Mouse (Mus musculus) megakaryocyte, embryonic 14.5 days (primary cell): ENCODE measurements around the gene Smco1. TPM values are rescaled to one million over a fixed set of nuclear protein-coding genes. Genes with fewer than 3 reads are reported as not detected.

ENCODE experiments used
- H3K27me3 ChIP-seq: replicated peaks from 2 replicates; pipeline ENCODE3; 2012; ENCODE audit warnings: inconsistent platforms
- H3K36me3 ChIP-seq: replicated peaks from 2 replicates; pipeline ENCODE3; 2012; ENCODE audit warnings: low read length, inconsistent platforms, mixed read lengths
- H3K4me1 ChIP-seq: 2 replicates; pipeline ENCODE4 v1.6.1; 2012; ENCODE audit warnings: inconsistent platforms
- H3K4me3 ChIP-seq: replicated peaks from 2 replicates; pipeline ENCODE3; 2012; ENCODE audit warnings: moderate library complexity, mild to moderate bottlenecking, inconsistent platforms
- H3K9me3 ChIP-seq: 2 replicates; pipeline ENCODE4 v1.6.1; 2012; ENCODE audit warnings: inconsistent platforms
- FLI1 ChIP-seq: IDR thresholded peaks from 2 replicates; pipeline ENCODE4 v1.6.1; 2012; ENCODE audit warnings: low read length, inconsistent platforms, mixed read lengths
- GATA1 ChIP-seq: IDR thresholded peaks from 3 replicates; pipeline ENCODE4 v1.6.1; 2012; ENCODE audit warnings: mixed read lengths, low read length, inconsistent platforms, borderline replicate concordance
- polyA plus RNA-seq: library from polyadenylated mRNA; stranded (reverse); fragments of >175 nt; gene quantifications from 2 replicates; pipeline ENCODE4 v1.2.3, GENCODE M21; 2012; ENCODE audit warnings: low replicate concordance; ENCODE audit not compliant: insufficient read depth

The Smco1 gene
- polyA plus RNA-seq, 1 experiment = not detected

DNA sequence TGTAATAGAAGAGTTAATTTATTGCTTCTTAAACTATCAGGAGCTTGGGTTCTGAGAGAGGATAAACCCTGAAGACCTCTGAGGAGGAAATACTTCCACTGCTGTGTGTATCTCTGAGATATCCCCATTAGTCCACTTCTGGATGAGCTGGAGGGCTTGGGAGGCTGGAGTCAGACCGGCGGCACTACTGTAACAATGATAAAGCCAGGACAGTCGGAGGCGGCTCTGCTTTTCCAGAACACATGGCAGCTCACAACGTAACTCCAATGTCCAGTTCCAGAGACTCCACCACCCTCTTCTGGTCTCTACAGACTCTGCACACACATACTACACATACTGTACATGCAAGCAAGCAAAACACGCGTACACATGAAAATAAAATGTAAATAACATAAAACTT lies 32.6 kb downstream of the Smco1 start:
- Histone ChIP-seq H3K4me3 (no peak overlapping the region), H3K36me3 (peaks cover 29% of the 10 kb centered on the region), H3K27me3 (no peaks in the 10 kb centered on the region), H3K9me3 (no peaks in the 10 kb centered on the region), H3K4me1 (peaks cover 5% of the 10 kb centered on the region; the same call in 1 of the 2 replicates)
- TF ChIP-seq GATA1 (no peak), FLI1 (no peak)

DNA sequence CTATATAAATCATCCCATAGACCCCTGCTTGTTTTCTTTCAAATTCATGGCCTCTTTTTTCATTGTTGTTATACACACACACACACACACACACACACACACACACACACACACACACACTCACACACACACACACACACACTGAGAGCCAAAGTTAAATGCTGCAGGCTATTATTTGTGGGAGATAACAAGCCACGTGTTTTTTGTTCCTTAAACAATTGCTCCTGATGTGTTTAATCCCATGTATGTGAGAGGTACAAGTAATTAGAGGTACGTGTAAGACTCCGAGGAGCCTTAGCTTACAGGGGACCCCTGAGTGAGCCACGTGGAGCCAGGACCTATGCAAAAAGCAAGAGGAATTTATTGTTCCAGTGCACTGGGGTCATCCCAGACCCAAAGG lies 40.7 kb downstream of the Smco1 start:
- Histone ChIP-seq H3K36me3 (no peaks in the 10 kb centered on the region), H3K4me3 (no peak overlapping the region), H3K9me3 (no peaks in the 10 kb centered on the region), H3K27me3 (no peaks in the 10 kb centered on the region), H3K4me1 (peaks cover 4% of the 10 kb centered on the region)
- no peak for TF ChIP-seq GATA1
- no peak for TF ChIP-seq FLI1

DNA sequence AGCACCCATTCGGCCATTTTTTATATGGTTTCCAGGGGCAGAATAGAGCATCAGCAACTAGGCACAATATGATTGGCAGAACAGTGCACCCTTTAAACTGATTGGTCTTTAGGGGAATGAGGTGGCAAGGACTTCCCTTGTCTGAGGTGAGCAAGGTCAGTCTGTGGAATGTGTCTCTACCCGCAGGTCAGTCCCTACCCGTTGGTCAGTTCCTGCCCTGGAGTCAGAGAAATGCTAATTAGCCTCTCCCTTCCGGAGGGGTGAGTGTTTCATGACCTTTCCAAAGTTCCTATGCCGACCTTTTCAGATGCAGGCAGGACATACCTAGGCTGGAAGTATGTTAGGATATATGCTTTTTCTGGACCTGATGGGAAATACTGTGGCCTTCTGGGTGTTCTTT lies 41.1 kb downstream of the Smco1 start:
- no peaks in the 10 kb centered on the region for H3K27me3 ChIP-seq
- H3K4me1 ChIP-seq = peaks cover 4% of the 10 kb centered on the region
- no peaks in the 10 kb centered on the region for H3K36me3 ChIP-seq
- TF ChIP-seq FLI1 (no peak), GATA1 (no peak)
- H3K9me3 ChIP-seq = no peaks in the 10 kb centered on the region
- H3K4me3 ChIP-seq = no peak overlapping the region

DNA sequence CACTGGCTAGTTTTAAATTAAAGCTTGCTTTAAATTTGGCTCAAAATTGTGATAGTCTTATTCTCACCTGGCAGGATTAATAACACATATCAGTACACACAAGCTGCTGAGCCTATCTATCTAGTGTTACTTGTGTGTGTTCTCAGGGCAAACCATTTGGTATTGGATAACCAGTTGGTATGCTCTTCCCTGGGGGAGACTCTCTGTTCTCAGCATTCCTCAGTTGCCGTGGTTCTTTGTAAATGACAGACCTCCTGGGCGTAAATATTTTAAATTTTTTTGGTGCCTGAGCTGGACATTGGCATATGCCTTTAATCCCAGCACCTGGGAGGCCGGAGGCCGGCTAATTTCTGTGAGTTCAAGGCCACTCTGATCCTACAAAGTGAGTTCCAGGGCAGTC lies 41.6 kb downstream of the Smco1 start:
- TF ChIP-seq FLI1 = no peak
- no peak for TF ChIP-seq GATA1
- Histone ChIP-seq H3K27me3 (no peaks in the 10 kb centered on the region), H3K4me3 (no peak overlapping the region), H3K36me3 (no peaks in the 10 kb centered on the region), H3K4me1 (peaks cover 4% of the 10 kb centered on the region), H3K9me3 (peaks cover 1% of the 10 kb centered on the region)

DNA sequence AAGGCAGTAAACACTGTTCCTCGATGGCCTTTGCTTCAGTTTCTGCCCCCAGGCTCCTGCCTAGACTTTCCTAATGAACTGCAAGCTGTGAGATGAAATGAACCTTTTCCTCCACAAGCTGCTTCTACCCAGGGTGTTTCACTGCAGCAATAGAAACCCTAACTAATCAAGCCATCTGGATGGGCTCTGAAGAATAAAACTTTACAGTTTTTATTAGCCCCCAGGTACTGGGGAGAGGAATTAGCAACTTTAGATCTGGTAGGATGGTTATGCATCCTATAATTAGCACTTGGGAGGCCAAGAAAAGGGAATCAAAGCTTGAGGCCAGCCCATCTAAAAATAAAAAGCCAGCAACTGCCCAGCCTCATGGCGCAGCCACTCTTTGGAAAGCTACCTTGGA lies 45.3 kb downstream of the Smco1 start:
- TF ChIP-seq FLI1 (no peak), GATA1 (no peak)
- Histone ChIP-seq H3K9me3 (peaks cover 18% of the 10 kb centered on the region), H3K4me1 (no peaks in the 10 kb centered on the region), H3K27me3 (no peaks in the 10 kb centered on the region), H3K36me3 (no peaks in the 10 kb centered on the region), H3K4me3 (no peak overlapping the region)

DNA sequence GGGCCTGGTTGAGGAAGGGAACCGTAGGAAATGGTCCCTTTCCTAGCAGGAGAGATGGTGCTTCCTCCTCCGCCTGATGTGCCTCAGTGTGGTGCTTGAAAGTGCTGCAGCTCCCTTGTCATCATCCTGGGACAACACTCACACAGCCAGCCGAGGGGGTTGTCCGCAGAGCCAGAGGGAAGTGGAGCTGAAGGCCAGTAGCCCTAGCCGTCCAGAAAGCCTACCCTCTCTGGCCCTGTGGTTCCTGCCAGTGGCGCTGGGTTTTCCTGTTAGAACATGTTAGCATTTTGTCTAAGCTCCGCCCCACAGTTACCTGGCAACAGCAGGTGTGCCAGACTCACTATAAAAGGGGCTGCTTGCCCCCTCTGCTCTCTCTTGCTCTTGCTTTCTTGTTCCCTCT lies 52.7 kb downstream of the Smco1 start:
- TF ChIP-seq GATA1 = no peak
- no peak for TF ChIP-seq FLI1
- Histone ChIP-seq H3K27me3 (peaks cover 1% of the 10 kb centered on the region), H3K36me3 (no peaks in the 10 kb centered on the region), H3K9me3 (peaks cover 10% of the 10 kb centered on the region), H3K4me1 (peaks cover 9% of the 10 kb centered on the region), H3K4me3 (peak overlapping the region; percentile 70)

Other genes starting within 250 kb of the Smco1 start
- gene Pak2, start 192.1 kb upstream of the Smco1 start, polyA plus RNA-seq = 16.0 and 24.5 TPM in 2 replicates
- gene Pigx, start 171.7 kb upstream of the Smco1 start, polyA plus RNA-seq = 30.0 and 61.3 TPM in 2 replicates
- gene Cep19, start 171.7 kb upstream of the Smco1 start, polyA plus RNA-seq = 1.6 and 2.0 TPM in 2 replicates
- gene Nrros, start 105.9 kb upstream of the Smco1 start, polyA plus RNA-seq = 75.8 and 110 TPM in 2 replicates
- 1.3 TPM in 1 of 2 replicates, not detected in the other for gene Bex6, start 91.6 kb upstream of the Smco1 start, polyA plus RNA-seq
- 0.95 and 2.2 TPM in 2 replicates for gene Fbxo45, start 24.3 kb upstream of the Smco1 start, polyA plus RNA-seq
- 8.7 TPM in 1 of 2 replicates, not detected in the other for gene Wdr53, start 24.2 kb upstream of the Smco1 start, polyA plus RNA-seq
- gene Rnf168, start 6.0 kb downstream of the Smco1 start, polyA plus RNA-seq = 1.4 and 3.8 TPM in 2 replicates
- 0.23 TPM in 1 of 2 replicates, not detected in the other for gene Ubxn7, start 60.8 kb downstream of the Smco1 start, polyA plus RNA-seq
- gene Tm4sf19, start 129.0 kb downstream of the Smco1 start, polyA plus RNA-seq = 0.83 TPM in 1 of 2 replicates, not detected in the other
- not detected in 2 replicates for gene Tctex1d2, start 148.2 kb downstream of the Smco1 start, polyA plus RNA-seq
- 14.2 and 47.1 TPM in 2 replicates for gene Pcyt1a, start 159.5 kb downstream of the Smco1 start, polyA plus RNA-seq
- not detected in 2 replicates for gene Slc51a, start 216.4 kb downstream of the Smco1 start, polyA plus RNA-seq
- 0.20 TPM in 1 of 2 replicates, not detected in the other for gene Zdhhc19, start 224.8 kb downstream of the Smco1 start, polyA plus RNA-seq